Mouse (Mus musculus) hindbrain, embryonic 10.5 days (tissue): ENCODE data around the gene Cdk17. TPM values are rescaled to one million over a fixed set of nuclear protein-coding genes. Genes with fewer than 3 reads are reported as not detected.

ENCODE experiments used
- microRNA counts: library from miRNA; unstranded; fragments of <30 nt; microRNA quantifications from one replicate; lab custom pipeline; 2017
- polyA plus RNA-seq: library from polyadenylated mRNA; unstranded; fragments of >200 nt; fragmentation: Nextera tagmentation; extraction: Ambion mirVana; gene quantifications from 2 replicates; pipeline ENCODE4 v1.2.1, GENCODE M21; 2016

The Cdk17 gene
- polyA plus RNA-seq, 1 experiment from 2014 or later = 22.6 TPM

MicroRNAs encoded within 50 kb of the gene (microRNA counts, 519-probe panel; counts per million panel counts)
- microRNA mmu-miR-1931 (lab: Ali Mortazavi, UCI) = 1,255 counts per million, percentile 77 among the panel's probes with 10 or more counts

Other genes with a start within 250 kb of the Cdk17 start
- 1.4 TPM in 2 replicates for gene Cfap54, start 79.3 kb upstream of the Cdk17 start, polyA plus RNA-seq
- gene Elk3, start 150.3 kb downstream of the Cdk17 start, polyA plus RNA-seq = 14.8 and 15.7 TPM in 2 replicates